Mouse (Mus musculus) midbrain, embryonic 13.5 days (tissue): ENCODE data around the gene Zdhhc8. TPM values are rescaled to one million over a fixed set of nuclear protein-coding genes. Genes with fewer than 3 reads are reported as not detected.
"Not testable (repeated sequence)": the region's sequence is repeated elsewhere in the genome, so short reads cannot be mapped to it uniquely, and the experiment has no call there.

ENCODE experiments used
- ATAC-seq: fragments of 200-750 bp; cut with Nextera tagmentation; 2 replicates; pipeline ENCODE4 v1.8.0; 2017; ENCODE audit warnings: mild to moderate bottlenecking, moderate TSS enrichment, moderate library complexity
- H3K27ac ChIP-seq: fragments of 300-500 bp; sonication (generic); 2 replicates; pipeline ENCODE4 v1.5.1; 2015; ENCODE audit warnings: inconsistent platforms, mild to moderate bottlenecking, moderate library complexity
- H3K27me3 ChIP-seq: fragments of 300-500 bp; sonication (generic); 2 replicates; pipeline ENCODE4 v1.6.1; 2015; ENCODE audit warnings: mild to moderate bottlenecking, inconsistent platforms
- H3K36me3 ChIP-seq: fragments of 300-500 bp; sonication (generic); 2 replicates; pipeline ENCODE4 v1.6.1; 2015; ENCODE audit warnings: mild to moderate bottlenecking, inconsistent platforms
- H3K4me1 ChIP-seq: fragments of 300-500 bp; sonication (generic); replicated peaks from 2 replicates; pipeline ENCODE4 v1.6.1; 2015; ENCODE audit warnings: inconsistent platforms
- H3K4me2 ChIP-seq: fragments of 300-500 bp; sonication (generic); replicated peaks from 2 replicates; pipeline ENCODE4 v1.6.1; 2015; ENCODE audit warnings: moderate library complexity, mild to moderate bottlenecking, inconsistent platforms
- H3K4me3 ChIP-seq: fragments of 300-500 bp; sonication (generic); replicated peaks from 2 replicates; pipeline ENCODE4 v1.5.1; 2015; ENCODE audit warnings: mild to moderate bottlenecking, inconsistent platforms
- H3K9ac ChIP-seq: fragments of 300-500 bp; sonication (generic); replicated peaks from 2 replicates; pipeline ENCODE4 v1.6.1; 2015; ENCODE audit warnings: mild to moderate bottlenecking, inconsistent platforms
- H3K9me3 ChIP-seq: fragments of 300-500 bp; sonication (generic); 2 replicates; pipeline ENCODE4 v1.6.1; 2016; ENCODE audit warnings: mild to moderate bottlenecking, inconsistent platforms
- WGBS: fragments of 180-500 bp; shearing (Covaris S2); methylation state at CpG from one replicate; pipeline ENCODE4 v1.1.7; 2015; 5-methylcytosine and 5-hydroxymethylcytosine counted together
- polyA plus RNA-seq: library from polyadenylated mRNA; unstranded; fragments of >200 nt; fragmentation: Nextera tagmentation; extraction: Ambion mirVana; gene quantifications from 2 replicates; pipeline ENCODE4 v1.2.1, GENCODE M21; 2015

The Zdhhc8 gene
- polyA plus RNA-seq, 1 experiment from 2014 or later = 11.9 TPM

- H3K36me3 ChIP-seq = no peaks in the 10 kb centered on the region
- H3K9me3 ChIP-seq = no peaks in the 10 kb centered on the region
- H3K4me2 ChIP-seq = no peak overlapping the region
- ATAC-seq = no peak
- WGBS = 21% methylated on average over 8 of the region's 8 CpGs
- H3K9ac ChIP-seq = peak overlapping the region; percentile 14; the same call in 1 of the 2 replicates
- peaks cover 6% of the 10 kb centered on the region; the same call in 1 of the 2 replicates for H3K27me3 ChIP-seq
- H3K4me3 ChIP-seq = no peak overlapping the region
- H3K27ac ChIP-seq = no peak overlapping the region
- peaks cover 50% of the 10 kb centered on the region for H3K4me1 ChIP-seq
Measured at GRCm38 (mm10) chr16:18210701-18211416, 24.1 kb downstream of the Zdhhc8 start.

DNA sequence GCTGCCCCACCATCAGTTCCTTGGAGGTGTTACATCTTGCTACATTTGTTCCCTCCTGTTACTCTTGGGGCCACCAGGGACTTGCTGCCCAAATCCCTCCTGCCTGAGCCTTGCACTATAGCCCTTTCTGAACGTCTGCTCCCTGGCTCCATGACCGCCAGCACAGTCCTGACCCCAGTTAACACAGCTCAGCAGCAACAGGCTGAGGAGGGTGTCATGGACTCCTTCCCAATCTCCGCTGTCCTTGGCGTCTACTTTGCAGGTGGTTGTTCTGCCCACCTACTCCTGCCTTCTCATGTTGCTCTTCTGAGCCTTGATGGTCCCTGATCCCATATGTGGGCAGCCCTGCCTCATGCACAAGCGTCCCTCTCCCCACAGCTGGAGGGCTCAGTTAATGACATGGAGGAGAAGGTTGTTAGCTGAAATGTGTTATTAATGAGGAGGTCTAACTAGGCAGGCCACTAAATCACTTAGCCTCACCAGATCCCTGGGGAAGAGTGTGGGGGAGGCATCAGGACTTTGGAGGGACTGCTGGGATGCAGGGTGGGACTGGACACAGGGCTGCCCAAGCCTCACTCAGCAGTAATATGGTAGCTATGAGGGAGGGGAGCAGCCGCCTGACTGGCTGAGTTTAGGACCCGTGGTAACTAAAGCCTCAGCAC, 31.4 kb downstream of the Zdhhc8 start:
- Histone ChIP-seq H3K4me2 (no peak overlapping the region), H3K9ac (no peak overlapping the region), H3K27ac (no peak overlapping the region), H3K27me3 (no peaks in the 10 kb centered on the region), H3K4me3 (no peak overlapping the region), H3K4me1 (peaks cover 35% of the 10 kb centered on the region), H3K36me3 (no peaks in the 10 kb centered on the region), H3K9me3 (no peaks in the 10 kb centered on the region)
- WGBS = 63% methylated on average over 7 of the region's 7 CpGs
- 0 out of 2 replicates have a peak, but pooled peaks have one; percentile 17 for ATAC-seq

- 94% methylated on average over 1 of the region's 1 CpGs for WGBS
- H3K27ac ChIP-seq = no peak overlapping the region
- ATAC-seq = no peak
- H3K9me3 ChIP-seq = no peaks in the 10 kb centered on the region
- no peak overlapping the region for H3K4me3 ChIP-seq
- H3K36me3 ChIP-seq = no peaks in the 10 kb centered on the region
- H3K9ac ChIP-seq = no peak overlapping the region
- H3K27me3 ChIP-seq = no peaks in the 10 kb centered on the region
- H3K4me2 ChIP-seq = no peak overlapping the region
- H3K4me1 ChIP-seq = peaks cover 50% of the 10 kb centered on the region
Measured at GRCm38 (mm10) chr16:18202061-18202460, 32.9 kb downstream of the Zdhhc8 start.

DNA sequence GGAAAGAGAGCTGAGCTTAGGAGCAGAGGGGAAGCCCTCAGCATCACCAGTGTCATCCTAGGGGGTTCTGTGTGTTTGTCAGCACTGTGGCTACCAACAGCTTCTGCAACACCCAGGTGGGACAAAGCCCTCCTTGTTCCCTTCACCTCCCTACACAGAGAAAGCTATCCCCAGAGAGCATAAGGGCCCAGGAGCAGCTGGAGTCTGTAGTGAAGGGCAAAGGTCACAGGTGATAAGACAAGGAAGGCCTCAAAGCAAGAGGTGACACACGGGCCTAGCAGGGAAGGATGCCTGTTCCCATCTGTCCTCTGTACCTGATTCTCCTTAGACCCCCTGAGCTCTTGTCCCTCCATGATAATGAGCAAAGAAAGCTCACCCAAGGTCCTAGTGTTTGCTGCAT, 33.3 kb downstream of the Zdhhc8 start:
- no peak for ATAC-seq
- WGBS = 64% methylated on average over 1 of the region's 1 CpGs
- no peak overlapping the region for H3K27ac ChIP-seq
- H3K9me3 ChIP-seq = no peaks in the 10 kb centered on the region
- no peak overlapping the region for H3K4me3 ChIP-seq
- no peak overlapping the region for H3K4me2 ChIP-seq
- no peak overlapping the region for H3K9ac ChIP-seq
- H3K36me3 ChIP-seq = no peaks in the 10 kb centered on the region
- H3K4me1 ChIP-seq = peaks cover 50% of the 10 kb centered on the region
- H3K27me3 ChIP-seq = no peaks in the 10 kb centered on the region

- ATAC-seq = no peak
- no peak overlapping the region for H3K9ac ChIP-seq
- H3K27me3 ChIP-seq = no peaks in the 10 kb centered on the region
- no peaks in the 10 kb centered on the region for H3K9me3 ChIP-seq
- H3K4me1 ChIP-seq = peaks cover 51% of the 10 kb centered on the region
- WGBS = 90% methylated on average over 2 of the region's 2 CpGs
- no peak overlapping the region for H3K4me3 ChIP-seq
- 0 out of 2 replicates have a peak overlapping the region, but pooled peaks have one; percentile 70 for H3K27ac ChIP-seq
- H3K36me3 ChIP-seq = no peaks in the 10 kb centered on the region
- H3K4me2 ChIP-seq = no peak overlapping the region
Measured at GRCm38 (mm10) chr16:18200062-18200461, 34.9 kb downstream of the Zdhhc8 start.

- Histone ChIP-seq H3K36me3 (no peaks in the 10 kb centered on the region), H3K4me1 (peaks cover 54% of the 10 kb centered on the region), H3K4me2 (no peak overlapping the region), H3K27ac (peak overlapping the region; percentile 70), H3K9ac (peak overlapping the region; percentile 36; the same call in 1 of the 2 replicates), H3K27me3 (no peaks in the 10 kb centered on the region), H3K4me3 (no peak overlapping the region), H3K9me3 (no peaks in the 10 kb centered on the region)
- 38% methylated on average over 10 of the region's 10 CpGs for WGBS
- peak; percentile 60 for ATAC-seq
Measured at GRCm38 (mm10) chr16:18198365-18199098, 36.4 kb downstream of the Zdhhc8 start.

- no peak for ATAC-seq
- Histone ChIP-seq H3K36me3 (no peaks in the 10 kb centered on the region), H3K4me1 (peaks cover 51% of the 10 kb centered on the region), H3K27ac (peak overlapping the region; percentile 70), H3K4me3 (no peak overlapping the region), H3K27me3 (no peaks in the 10 kb centered on the region), H3K9ac (0 out of 2 replicates have a peak overlapping the region, but pooled peaks have one; percentile 36), H3K4me2 (no peak overlapping the region), H3K9me3 (no peaks in the 10 kb centered on the region)
- WGBS = 80% methylated on average over 6 of the region's 6 CpGs
Measured at GRCm38 (mm10) chr16:18197881-18198280, 37.1 kb downstream of the Zdhhc8 start.

DNA sequence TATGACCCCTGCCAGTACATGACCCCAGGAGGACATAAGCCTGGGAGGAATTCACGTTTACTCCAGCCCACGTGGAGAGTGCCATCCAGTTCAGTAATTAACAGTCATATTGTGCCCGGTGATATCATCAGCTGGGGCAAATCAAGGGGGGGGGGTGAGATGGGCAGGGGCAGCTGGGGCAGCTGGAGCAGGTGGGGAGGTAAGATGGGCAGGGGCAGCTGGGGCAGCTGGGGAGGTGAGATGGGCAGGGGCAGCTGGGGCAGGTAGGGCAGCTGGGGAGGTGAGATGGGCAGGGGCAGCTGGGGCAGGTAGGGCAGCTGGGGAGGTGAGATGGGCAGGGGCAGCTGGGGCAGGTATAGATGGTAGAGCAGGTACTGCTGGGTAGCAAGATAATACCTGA, 39.4 kb downstream of the Zdhhc8 start:
- not testable (repeated sequence) for H3K9ac ChIP-seq, H3K27ac ChIP-seq, ATAC-seq, H3K27me3 ChIP-seq, H3K4me3 ChIP-seq, H3K36me3 ChIP-seq, H3K4me2 ChIP-seq, H3K9me3 ChIP-seq
- 56% methylated on average over 3 of the region's 3 CpGs for WGBS
- peaks cover 46% of the 10 kb centered on the region for H3K4me1 ChIP-seq

GRCm38 (mm10) chr16:18195068-18195467, 39.9 kb downstream of the Zdhhc8 start:
- Histone ChIP-seq H3K27me3 (no peaks in the 10 kb centered on the region), H3K9ac (no peak overlapping the region), H3K4me1 (peaks cover 44% of the 10 kb centered on the region), H3K4me3 (no peak overlapping the region), H3K4me2 (no peak overlapping the region), H3K9me3 (no peaks in the 10 kb centered on the region), H3K27ac (peak overlapping the region; percentile 32; the same call in 1 of the 2 replicates), H3K36me3 (no peaks in the 10 kb centered on the region)
- WGBS = 59% methylated on average over 5 of the region's 5 CpGs
- ATAC-seq = no peak

GRCm38 (mm10) chr16:18194208-18194985, 40.5 kb downstream of the Zdhhc8 start:
- H3K4me2 ChIP-seq = no peak overlapping the region
- H3K9me3 ChIP-seq = no peaks in the 10 kb centered on the region
- H3K4me1 ChIP-seq = peaks cover 37% of the 10 kb centered on the region
- no peaks in the 10 kb centered on the region for H3K27me3 ChIP-seq
- 65% methylated on average over 15 of the region's 15 CpGs for WGBS
- H3K9ac ChIP-seq = no peak overlapping the region
- peak overlapping the region; percentile 32 for H3K27ac ChIP-seq
- ATAC-seq = peak; percentile 57
- no peaks in the 10 kb centered on the region for H3K36me3 ChIP-seq
- no peak overlapping the region for H3K4me3 ChIP-seq

- H3K4me2 ChIP-seq = no peak overlapping the region
- no peak overlapping the region for H3K9ac ChIP-seq
- H3K27ac ChIP-seq = no peak overlapping the region
- no peaks in the 10 kb centered on the region for H3K27me3 ChIP-seq
- H3K9me3 ChIP-seq = no peaks in the 10 kb centered on the region
- WGBS = 87% methylated on average over 2 of the region's 2 CpGs
- no peaks in the 10 kb centered on the region for H3K36me3 ChIP-seq
- H3K4me1 ChIP-seq = peaks cover 15% of the 10 kb centered on the region
- no peak overlapping the region for H3K4me3 ChIP-seq
- ATAC-seq = no peak
Measured at GRCm38 (mm10) chr16:18191006-18191405, 43.9 kb downstream of the Zdhhc8 start.
